In genomic region chr2:30690925-30691856, GRCm38 (mm10) we compare ENCODE assay signal across 9 mouse cellular contexts.
DNase-seq lines count a peak whose midpoint lies in the region; ATAC-seq and TF ChIP-seq lines count a peak whose summit lies in the region.
"Had no signal": no experiment of that assay in that cellular context is flagged by ENCODE, and none has a peak within 500 bp of the region (broad histone marks: within the 10 kb centered on the region; RNA-seq: fewer than 3 reads in every experiment).

No protein-coding gene starts in this region.

- WGBS in heart, adult 2 months, result 84% methylated on average over 17 of the region's 17 CpGs
- 86% methylated on average over 17 of the region's 17 CpGs for WGBS in hindbrain, embryonic 13.5 days
- WGBS in liver, postnatal 0 days (ENCODE audit: insufficient replicate concordance), result 69% methylated on average over 17 of the region's 17 CpGs
- WGBS in stomach, embryonic 15.5 days, result 84% methylated on average over 17 of the region's 17 CpGs

- H3K4me1 ChIP-seq in heart, adult 2 months (ENCODE audit: control insufficient read depth, insufficient read depth, low read length), result peaks cover 28% of the 10 kb centered on the region
- H3K4me1 ChIP-seq in brown adipose tissue, adult 24 weeks (ENCODE audit: control insufficient read depth, insufficient read depth, insufficient read length, low read length), result peaks cover 46% of the 10 kb centered on the region
- H3K4me1 ChIP-seq in hindbrain, embryonic 13.5 days (replicated peaks), result peaks cover 76% of the 10 kb centered on the region
- peaks cover 37% of the 10 kb centered on the region for H3K4me1 ChIP-seq in liver, postnatal 0 days (ENCODE audit: insufficient read depth)
- peaks cover 57% of the 10 kb centered on the region for H3K4me1 ChIP-seq in stomach, embryonic 15.5 days

- no peak overlapping the region for H3K9ac ChIP-seq in heart, adult 2 months (ENCODE audit: low read depth, low read length)
- no peak overlapping the region for H3K9ac ChIP-seq in hindbrain, embryonic 13.5 days
- H3K9ac ChIP-seq in liver, postnatal 0 days (replicated peaks), result no peak overlapping the region
- no peak overlapping the region for H3K9ac ChIP-seq in stomach, embryonic 15.5 days

- no peak for TF ChIP-seq POLR2A in heart, adult 2 months (IDR thresholded peaks at IDR 0.05; ENCODE audit: insufficient read depth, low read depth, low read length)

- TF ChIP-seq EP300 in heart, adult 2 months (IDR thresholded peaks at IDR 0.05; ENCODE audit: insufficient read depth, low read depth, low read length), result no peak
- no peak for TF ChIP-seq EP300 in liver, postnatal 0 days (IDR thresholded peaks at IDR 0.05; ENCODE audit: low read depth)

- H3K79me2 ChIP-seq in heart, adult 2 months (replicated peaks; ENCODE audit: control insufficient read depth, insufficient read depth, low read length), result no peaks in the 10 kb centered on the region

- no peak for DNase-seq in heart, adult 2 months
- no peak for DNase-seq in heart, postnatal 36 days
- DNase-seq in liver, postnatal 0 days, result no peak
- no peak for DNase-seq in layer of hippocampus, postnatal 10 days (ENCODE audit: low spot score in 2 of 2)
- no peak for DNase-seq in adrenal gland, postnatal 14 days

- no peaks in the 10 kb centered on the region for H3K27me3 ChIP-seq in heart, adult 2 months (ENCODE audit: control insufficient read depth, insufficient read depth, low read length)
- no peaks in the 10 kb centered on the region for H3K27me3 ChIP-seq in hindbrain, embryonic 13.5 days
- H3K27me3 ChIP-seq in liver, postnatal 0 days (ENCODE audit: insufficient read depth, low read length), result peaks cover 3% of the 10 kb centered on the region; the same call in 1 of the 2 replicates
- H3K27me3 ChIP-seq in stomach, embryonic 15.5 days (replicated peaks), result no peaks in the 10 kb centered on the region
- H3K27me3 ChIP-seq: Patski had no signal

- H3K4me3 ChIP-seq in heart, adult 2 months, result no peak overlapping the region
- no peak overlapping the region for H3K4me3 ChIP-seq in brown adipose tissue, adult 24 weeks (ENCODE audit: insufficient read depth, low read depth, low read length)
- no peak overlapping the region for H3K4me3 ChIP-seq in hindbrain, embryonic 13.5 days
- no peak overlapping the region for H3K4me3 ChIP-seq in liver, postnatal 0 days (ENCODE audit: low read depth, low read length)
- H3K4me3 ChIP-seq in stomach, embryonic 15.5 days (replicated peaks), result no peak overlapping the region

- intact Hi-C loops in heart, adult 2 months (cut with DNase I), result no loop called here
- intact Hi-C loops in heart, postnatal 36 days (cut with DNase I), result loop anchor here (1.0 kb wide), 1 partner anchor 17 kb away; no protein-coding TSS in a partner anchor

- no peak for TF ChIP-seq CTCF in heart, adult 2 months (IDR thresholded peaks at IDR 0.05)
- no peak for TF ChIP-seq CTCF in liver, postnatal 0 days (IDR thresholded peaks at IDR 0.05; ENCODE audit: low read depth)

- H3K4me2 ChIP-seq in hindbrain, embryonic 13.5 days, result no peak overlapping the region
- H3K4me2 ChIP-seq in liver, postnatal 0 days (ENCODE audit: low read depth, low read length), result no peak overlapping the region
- no peak overlapping the region for H3K4me2 ChIP-seq in stomach, embryonic 15.5 days

- no peaks in the 10 kb centered on the region for H3K36me3 ChIP-seq in heart, adult 2 months (ENCODE audit: control insufficient read depth, insufficient read depth, low read length)
- H3K36me3 ChIP-seq in hindbrain, embryonic 13.5 days, result no peaks in the 10 kb centered on the region
- H3K36me3 ChIP-seq in liver, postnatal 0 days (replicated peaks; ENCODE audit: insufficient read depth, low read length), result no peaks in the 10 kb centered on the region
- no peaks in the 10 kb centered on the region for H3K36me3 ChIP-seq in stomach, embryonic 15.5 days

- ATAC-seq in hindbrain, embryonic 13.5 days (ENCODE audit: low FRiP score), result no peak
- no peak for ATAC-seq in liver, postnatal 0 days
- no peak for ATAC-seq in stomach, embryonic 15.5 days (ENCODE audit: insufficient read depth, low FRiP score, low read depth)
- ATAC-seq: Patski had no signal

- no peaks in the 10 kb centered on the region for H3K9me3 ChIP-seq in hindbrain, embryonic 13.5 days
- no peaks in the 10 kb centered on the region for H3K9me3 ChIP-seq in liver, postnatal 0 days (ENCODE audit: low read length)
- H3K9me3 ChIP-seq in stomach, embryonic 15.5 days, result no peaks in the 10 kb centered on the region

- peak overlapping the region; percentile 89 for H3K27ac ChIP-seq in heart, adult 2 months
- H3K27ac ChIP-seq in brown adipose tissue, adult 24 weeks (replicated peaks; ENCODE audit: low read depth, low read length), result peak overlapping the region; percentile 90
- peak overlapping the region; percentile 100 for H3K27ac ChIP-seq in hindbrain, embryonic 13.5 days
- peak overlapping the region; percentile 76 for H3K27ac ChIP-seq in liver, postnatal 0 days (ENCODE audit: low read depth)
- peak overlapping the region; percentile 98 for H3K27ac ChIP-seq in stomach, embryonic 15.5 days
